Mouse (Mus musculus): ENCODE measurements around the gene Rtl8b. TPM values are rescaled to one million over a fixed set of nuclear protein-coding genes. Genes with fewer than 3 reads are reported as not detected.

Gene Rtl8b
- 29.8 TPM for polyA plus RNA-seq (2017; shearing (Covaris generic))

GRCm38 (mm10) chrX:53670294-53670693 lies at the start of gene Rtl8b:
Rtl8b (minus strand) TSS chrX:53670408.

DNA sequence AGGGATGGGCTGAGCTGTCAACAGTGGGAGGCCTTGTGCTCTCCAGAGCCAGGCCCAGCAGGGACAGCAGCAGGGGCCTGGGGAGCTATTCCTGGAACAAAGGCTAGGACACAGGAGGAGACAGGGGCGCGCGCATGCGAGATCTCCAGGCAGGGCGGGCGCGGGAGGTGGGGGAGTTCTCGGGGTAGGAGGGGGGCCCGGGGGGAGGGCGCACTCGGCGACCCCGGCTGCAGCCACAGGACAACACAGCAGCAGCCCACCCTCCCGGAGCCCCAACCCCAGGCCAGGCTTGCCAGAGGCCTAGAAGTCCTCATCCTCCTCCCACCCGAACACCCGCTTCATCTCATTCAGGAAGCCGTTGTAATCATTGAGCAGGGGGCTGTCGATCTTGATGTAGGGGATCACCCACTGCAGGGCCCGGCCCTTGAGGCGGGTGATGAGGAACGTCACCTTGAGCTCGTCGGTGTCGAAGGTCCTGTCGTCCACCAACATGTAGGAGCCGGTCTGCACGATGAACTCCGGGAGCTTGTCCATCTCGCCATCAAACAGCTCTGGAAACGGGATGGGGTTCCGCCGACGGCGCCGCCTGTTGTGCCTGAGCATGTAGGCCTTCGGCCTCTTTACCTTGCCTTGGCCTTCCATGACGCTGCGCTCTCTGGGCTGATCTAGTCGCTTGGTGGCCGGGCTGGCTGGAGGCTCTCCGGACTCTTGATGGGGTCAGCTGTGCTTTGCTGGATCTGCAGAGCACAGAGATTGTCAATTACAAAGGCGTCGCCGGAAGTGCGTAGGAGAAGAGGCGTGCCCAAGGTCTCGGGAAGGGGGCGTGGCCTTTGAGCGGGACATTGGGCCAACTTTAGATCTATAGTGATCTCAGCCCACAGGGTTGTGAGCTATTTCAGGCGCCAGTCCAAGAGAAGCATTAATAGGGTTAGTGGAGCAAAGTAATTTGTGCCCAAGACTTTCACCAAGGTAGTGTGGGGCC lies 26.9 kb downstream of the Rtl8b start, which contains the start of gene Rtl8a:
TSS of gene Rtl8a (minus strand) at position 703 of the 982 bp plus-strand sequence.

Other genes with a start within 250 kb of the Rtl8b start
- not detected for gene Etd, start 235.5 kb downstream of the Rtl8b start, polyA plus RNA-seq (2017; shearing (Covaris generic))
- gene Rtl8c, start 62.4 kb downstream of the Rtl8b start, polyA plus RNA-seq (2017; shearing (Covaris generic)): 30.1 TPM
- not detected for gene Gm14597, start 61.4 kb downstream of the Rtl8b start, polyA plus RNA-seq (2017; shearing (Covaris generic))
- gene Rtl8a, start 26.7 kb downstream of the Rtl8b start, polyA plus RNA-seq (2017; shearing (Covaris generic)): 33.3 TPM
- gene 4930502E18Rik, start 54.4 kb upstream of the Rtl8b start, polyA plus RNA-seq (2017; shearing (Covaris generic)): not detected
- not detected for gene 1700013H16Rik, start 87.4 kb upstream of the Rtl8b start, polyA plus RNA-seq (2017; shearing (Covaris generic))
- not detected for gene Zfp36l3, start 106.0 kb upstream of the Rtl8b start, polyA plus RNA-seq (2017; shearing (Covaris generic))
- 2.9 TPM for gene Xlr, start 127.3 kb upstream of the Rtl8b start, polyA plus RNA-seq (2017; shearing (Covaris generic))